16 mouse cellular contexts compared by ENCODE assay signal in the genomic region with DNA sequence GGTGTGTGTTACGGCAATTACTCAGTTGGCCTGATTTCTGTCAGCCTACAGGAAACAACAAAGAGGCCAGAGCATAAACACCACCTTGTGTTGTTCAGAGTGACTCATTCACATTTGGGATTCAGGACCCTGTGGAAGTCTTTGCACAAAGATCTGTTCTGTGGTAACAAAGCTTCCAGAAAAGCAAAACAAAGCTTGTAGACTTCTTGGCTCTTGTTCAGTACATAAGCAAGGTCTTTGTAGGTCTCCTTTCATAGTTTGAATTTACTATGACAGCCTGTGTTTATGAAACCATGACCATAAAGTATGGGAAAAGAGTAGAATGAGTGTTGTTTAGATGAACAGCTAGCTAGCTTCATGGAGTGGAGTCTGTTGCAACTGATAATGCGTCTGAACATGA.
"Had no signal": no experiment of that assay in that cellular context is flagged by ENCODE, and none has a peak within 500 bp of the region (broad histone marks: within the 10 kb centered on the region; RNA-seq: fewer than 3 reads in every experiment).

No protein-coding gene starts in this region.

- ATAC-seq: liver, postnatal 0 days; midbrain, embryonic 13.5 days; midbrain, embryonic 15.5 days had no signal

- H3K4me2 ChIP-seq: liver, embryonic 13.5 days; liver, embryonic 15.5 days; midbrain, embryonic 11.5 days; midbrain, embryonic 13.5 days; midbrain, embryonic 15.5 days; neural tube, embryonic 12.5 days; stomach, embryonic 15.5 days had no signal

- H3K9ac ChIP-seq: liver, embryonic 13.5 days; liver, embryonic 15.5 days; liver, postnatal 0 days; midbrain, embryonic 13.5 days; midbrain, embryonic 15.5 days; neural tube, embryonic 12.5 days; stomach, embryonic 15.5 days had no signal

- H3K36me3 ChIP-seq: liver, embryonic 13.5 days; liver, embryonic 15.5 days; midbrain, embryonic 13.5 days; midbrain, embryonic 15.5 days; neural tube, embryonic 12.5 days; stomach, embryonic 15.5 days had no signal

- H3K9me3 ChIP-seq: liver, embryonic 13.5 days; liver, embryonic 15.5 days; midbrain, embryonic 13.5 days; midbrain, embryonic 15.5 days; neural tube, embryonic 12.5 days; stomach, embryonic 15.5 days had no signal

- H3K4me3 ChIP-seq: liver, embryonic 13.5 days; liver, embryonic 15.5 days; megakaryocyte, embryonic 14.5 days; midbrain, embryonic 13.5 days; midbrain, embryonic 15.5 days; neural tube, embryonic 12.5 days; stomach, embryonic 15.5 days had no signal

- H3K4me1 ChIP-seq: liver, embryonic 13.5 days; liver, embryonic 15.5 days; megakaryocyte, embryonic 14.5 days; neural tube, embryonic 12.5 days; stomach, embryonic 15.5 days had no signal

- H3K27me3 ChIP-seq: liver, embryonic 13.5 days; liver, embryonic 15.5 days; megakaryocyte, embryonic 14.5 days; midbrain, embryonic 15.5 days; neural tube, embryonic 12.5 days; stomach, embryonic 15.5 days had no signal

- H3K27ac ChIP-seq: liver, embryonic 13.5 days; liver, embryonic 15.5 days; macrophage; midbrain, embryonic 13.5 days; midbrain, embryonic 15.5 days; neural tube, embryonic 12.5 days; stomach, embryonic 15.5 days; stomach, postnatal 0 days had no signal

- DNase-seq: liver, embryonic 13.5 days; liver, postnatal 0 days; lung, postnatal 14 days; right cerebral cortex, postnatal 14 days; thymus, adult 2 months; thymus, postnatal 25 days; thymus, postnatal 4 days had no signal
